Mouse (Mus musculus) stomach, postnatal 0 days (tissue): Measurements from ENCODE around the gene Cdk14.

ENCODE experiments used
- CTCF ChIP-seq: IDR thresholded peaks from 2 replicates; pipeline ENCODE4 v1.5.1; 2016; ENCODE audit warnings: antibody characterized with exemption, low read depth, mild to moderate bottlenecking, moderate library complexity
- EP300 ChIP-seq: optimal IDR thresholded peaks from 2 replicates; pipeline ENCODE3; 2016; ENCODE audit warnings: antibody characterized with exemption

DNA sequence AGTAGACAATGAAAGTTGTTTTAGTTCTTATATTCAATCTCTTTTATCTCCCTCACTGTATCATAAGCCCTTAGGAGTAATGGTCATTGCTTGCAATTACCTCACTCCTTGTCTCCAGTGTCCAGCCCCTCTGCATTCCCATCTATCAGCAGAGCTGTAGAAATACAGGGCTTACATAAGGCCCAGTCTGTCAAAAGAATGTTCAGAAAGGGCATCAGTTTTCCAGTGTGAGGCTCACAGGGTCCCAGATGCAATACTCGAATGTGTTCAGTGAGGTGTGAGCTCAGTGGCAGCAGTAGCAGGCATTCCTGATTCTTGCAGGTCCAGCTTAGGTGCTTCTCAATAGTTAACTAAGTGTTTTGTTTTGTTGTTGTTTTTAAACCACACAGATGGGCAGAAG lies 365.8 kb downstream of the Cdk14 start:
- TF ChIP-seq CTCF (no peak), EP300 (no peak)
